Mouse (Mus musculus): ENCODE measurements at regions not wholly inside any gene's neighbourhood (a gene's known extent, or its start where the extent isn't known, plus 50 kb on each side); places are given as distances from the start of the nearest gene placed in this dataset.

DNA sequence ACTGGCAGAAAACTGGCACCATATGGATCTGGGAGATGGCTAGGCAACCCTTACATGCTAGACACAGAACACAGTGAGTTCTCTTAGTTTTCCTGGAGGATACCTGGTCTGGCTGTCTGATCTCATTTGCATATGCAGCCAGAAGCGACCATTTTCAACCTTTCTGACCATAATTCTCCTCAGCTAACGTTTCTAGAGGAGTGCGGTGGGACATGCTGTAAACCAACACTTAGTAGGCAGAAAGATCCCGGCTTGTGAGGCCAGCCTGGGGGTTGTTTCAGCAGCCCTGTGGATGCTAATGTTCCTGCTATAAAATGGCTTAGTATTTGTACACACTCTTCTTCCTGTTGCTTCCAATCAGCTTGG, 168.6 kb upstream of the Olig3 start:
- DNase-seq: no peak

- no peak for DNase-seq
These were observed 169.2 kb upstream of the Olig3 start for GRCm38 (mm10) chr10:19187084-19187615.

GRCm38 (mm10) chr10:19185790-19186581, 170.3 kb upstream of the Olig3 start:
- DNase-seq: peak; percentile 33 to 57

DNA sequence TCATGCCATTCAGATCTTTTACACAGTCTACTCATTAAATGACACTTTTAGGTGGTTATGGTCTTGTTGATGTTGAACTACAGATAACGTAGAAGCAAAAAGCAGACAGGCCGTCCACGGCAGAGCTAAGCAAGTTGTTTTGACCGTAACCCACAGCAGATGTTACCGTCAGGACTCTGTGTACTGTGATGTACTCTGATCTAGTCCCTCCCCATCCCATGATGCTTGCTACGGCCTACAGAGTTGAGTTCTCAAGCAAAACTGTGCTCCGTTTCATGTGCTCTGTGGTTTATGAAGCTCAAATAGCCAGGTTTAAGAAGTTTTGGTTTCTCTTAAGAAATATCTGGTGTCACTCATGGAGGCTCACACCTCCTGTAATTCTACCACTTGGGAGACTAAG, 169.4 kb upstream of the Tnfaip3 start:
- no peak for DNase-seq

DNA sequence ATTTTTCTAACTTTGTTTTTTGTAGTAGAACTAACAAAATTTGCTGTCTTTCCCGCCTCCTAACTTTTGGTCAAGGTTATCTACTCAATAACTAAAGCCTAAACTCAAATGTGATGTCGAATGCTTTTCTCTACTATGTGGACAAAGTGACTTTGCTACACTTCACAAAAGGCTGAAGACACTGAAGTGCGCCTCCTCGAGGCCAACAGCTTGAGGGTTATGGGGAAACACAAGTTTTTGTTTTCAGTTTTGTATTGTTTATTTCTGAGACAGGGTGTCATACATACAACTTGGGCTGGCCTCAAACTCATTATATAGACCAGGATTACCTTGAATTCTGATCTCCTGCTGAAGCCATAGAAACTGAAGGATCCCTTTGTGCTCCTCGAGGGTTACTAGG, 162.4 kb upstream of the Tnfaip3 start:
- no peak for DNase-seq

GRCm38 (mm10) chr10:19177414-19177813, 162.0 kb upstream of the Tnfaip3 start:
- DNase-seq: no peak

- no peak for DNase-seq
These were observed 160.8 kb upstream of the Tnfaip3 start for GRCm38 (mm10) chr10:19176249-19176648.

- DNase-seq: no peak
These were observed 156.4 kb upstream of the Tnfaip3 start for GRCm38 (mm10) chr10:19171834-19172233.

DNA sequence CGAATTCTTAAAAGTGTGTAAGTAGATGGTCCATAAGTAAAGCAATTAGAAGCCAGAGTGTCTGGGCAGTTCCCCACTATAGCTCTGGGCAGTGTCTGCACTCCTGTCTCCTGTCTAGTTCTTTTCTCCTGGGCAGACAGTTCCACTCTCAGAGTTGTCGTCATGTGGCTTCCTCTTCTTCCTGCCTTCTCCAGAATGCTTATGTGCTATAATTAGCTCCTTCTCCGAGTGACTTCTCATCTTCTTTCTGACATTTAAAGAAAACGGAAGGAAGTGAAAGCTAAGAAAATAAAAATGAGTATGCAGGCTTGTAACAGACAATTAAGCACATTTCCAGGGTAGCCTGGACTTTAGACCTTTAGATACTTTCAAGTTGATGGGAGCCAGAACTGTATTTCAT, 155.1 kb upstream of the Tnfaip3 start:
- peak in 1 of 2 experiments; percentile 23 for DNase-seq

DNA sequence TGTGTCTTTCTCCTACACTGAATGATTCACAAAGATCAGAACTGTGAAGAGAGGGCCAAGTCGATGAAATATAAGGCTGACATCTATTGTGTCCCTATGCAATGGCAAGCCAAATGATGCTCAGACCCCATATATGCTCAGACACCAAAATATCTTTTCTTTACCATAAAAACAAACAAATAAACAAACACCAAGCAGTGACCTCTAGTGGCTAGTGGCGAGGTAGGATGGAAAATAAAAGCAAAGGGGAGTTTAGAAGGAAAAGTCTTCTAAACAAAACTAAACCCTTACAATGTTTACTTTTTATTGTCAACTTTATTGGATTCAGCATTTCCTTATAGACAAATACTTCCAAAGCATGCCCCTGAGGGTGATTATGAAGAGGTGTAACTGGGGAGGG, 153.8 kb upstream of the Tnfaip3 start:
- no peak for DNase-seq

GRCm38 (mm10) chr10:19168362-19168761, 152.9 kb upstream of the Tnfaip3 start:
- DNase-seq: no peak

- DNase-seq: peak; percentile 70 to 79
These were observed 152.3 kb upstream of the Tnfaip3 start for GRCm38 (mm10) chr10:19167641-19168271.

DNA sequence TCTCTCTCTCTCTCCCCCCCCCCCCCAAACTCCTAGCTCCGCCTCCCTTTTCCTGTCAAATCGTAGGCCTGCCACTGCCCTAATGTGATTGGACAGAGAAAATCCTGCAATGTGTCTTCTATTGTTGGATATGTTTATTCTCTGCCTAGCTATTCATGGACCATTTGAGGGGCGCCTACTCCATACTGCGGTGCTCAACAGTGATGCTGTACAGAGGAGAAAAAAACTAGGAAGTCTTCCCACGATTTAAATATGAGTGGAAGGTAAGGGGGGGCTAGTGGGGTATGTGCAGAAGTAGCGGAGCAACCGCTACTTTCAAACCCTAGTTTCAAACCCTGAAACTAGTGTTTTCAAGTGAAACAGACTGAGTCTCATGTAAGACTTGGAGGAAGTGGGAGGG, 151.6 kb upstream of the Tnfaip3 start:
- DNase-seq: no peak

- DNase-seq: no peak
These were observed 146.6 kb upstream of the Tnfaip3 start for GRCm38 (mm10) chr10:19162104-19162503.

DNA sequence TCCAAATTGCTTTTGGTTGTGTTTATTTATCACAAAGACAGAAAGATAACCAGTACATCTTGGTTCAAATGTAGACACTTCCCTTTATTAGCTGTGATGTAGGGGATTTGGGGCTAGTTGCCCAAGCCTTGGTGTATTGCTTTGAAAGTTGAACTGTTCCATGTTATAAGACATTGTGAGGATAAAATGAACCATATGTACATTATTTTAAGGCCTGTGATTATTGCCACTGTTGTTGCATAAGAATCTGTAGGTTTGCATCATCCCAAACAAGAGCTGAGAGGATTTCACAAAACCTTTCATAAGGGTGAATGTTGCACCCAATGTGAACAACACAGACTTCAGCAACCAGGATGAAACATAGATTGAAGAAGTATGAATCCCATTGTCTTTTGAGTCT, 145.7 kb upstream of the Tnfaip3 start:
- DNase-seq: no peak

- DNase-seq: no peak
These were observed 138.6 kb upstream of the Tnfaip3 start for GRCm38 (mm10) chr10:19154041-19154440.

- no peak for DNase-seq
These were observed 137.3 kb upstream of the Tnfaip3 start for GRCm38 (mm10) chr10:19152773-19153172.

- DNase-seq: no peak
These were observed 135.3 kb upstream of the Tnfaip3 start for GRCm38 (mm10) chr10:19150766-19151165.

- DNase-seq: no peak
These were observed 134.5 kb upstream of the Tnfaip3 start for GRCm38 (mm10) chr10:19150005-19150404.

GRCm38 (mm10) chr10:19149196-19149869, 133.9 kb upstream of the Tnfaip3 start:
- DNase-seq: no peak

GRCm38 (mm10) chr10:19141481-19141880, 126.0 kb upstream of the Tnfaip3 start:
- DNase-seq: no peak

GRCm38 (mm10) chr10:19140628-19141027, 125.2 kb upstream of the Tnfaip3 start:
- DNase-seq: peak in 1 of 2 experiments; percentile 29

DNA sequence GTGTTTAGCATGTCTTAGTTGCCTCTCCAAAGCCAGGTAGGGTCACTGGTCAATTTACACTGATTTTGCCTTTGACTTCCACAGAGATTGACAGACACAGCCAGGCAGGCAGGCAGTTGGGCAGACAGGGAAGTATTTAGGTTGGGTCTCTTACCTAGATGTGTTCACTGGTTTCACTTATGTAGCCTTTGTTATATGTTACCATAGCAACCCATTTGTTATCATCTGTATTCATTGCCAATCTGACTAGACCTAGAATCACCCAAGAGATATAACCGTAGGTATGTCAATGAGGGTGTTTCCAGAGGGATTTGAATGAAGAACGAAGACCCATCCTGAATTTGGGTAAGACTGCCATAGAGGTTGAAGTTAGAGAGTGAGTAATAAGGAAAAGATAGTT, 123.8 kb upstream of the Tnfaip3 start:
- DNase-seq: no peak

DNA sequence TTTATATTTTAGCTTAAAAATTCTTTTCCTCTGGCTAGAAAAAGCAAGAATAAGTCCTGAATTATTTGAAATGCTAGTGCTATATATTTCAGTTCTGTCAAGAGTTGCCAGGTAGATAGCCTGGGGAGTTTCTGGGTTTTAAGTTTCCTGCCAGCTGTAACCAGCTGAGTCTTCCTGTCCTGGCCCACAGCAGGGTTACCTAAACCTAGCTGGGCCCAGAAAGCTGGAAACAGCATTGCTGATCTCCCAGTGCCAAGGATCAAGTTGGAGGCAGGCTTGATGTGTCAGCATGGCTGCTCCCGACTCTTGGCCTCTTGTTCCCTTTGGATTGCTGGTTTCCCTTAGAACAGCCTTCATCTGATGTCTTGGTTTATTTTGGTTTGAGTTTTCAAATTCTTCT, 122.8 kb upstream of the Tnfaip3 start:
- no peak for DNase-seq
